Mouse (Mus musculus) CH12.LX (cell line): ENCODE results near the gene Fosl1. TPM values are rescaled to one million over a fixed set of nuclear protein-coding genes. Genes with fewer than 3 reads are reported as not detected.

Source experiments
- DNase-seq: peaks from one replicate; pipeline ENCODE4 v3.0.0-alpha.2; 2013; ENCODE audit errors: extremely low read depth
- H3K27ac ChIP-seq: 2 replicates; pipeline ENCODE4 v1.5.1; 2012; ENCODE audit warnings: low read depth, mild to moderate bottlenecking, control low read depth, moderate library complexity; ENCODE audit not compliant: insufficient read depth
- H3K27me3 ChIP-seq: replicated peaks from 2 replicates; pipeline ENCODE3; 2012; ENCODE audit warnings: inconsistent platforms
- H3K36me3 ChIP-seq, 2 experiments: replicated peaks in 1 of 2; 2 replicates each; pipeline versions ENCODE3 to v1.6.1; 2012; ENCODE audit warnings: inconsistent platforms in 1 of 2, low read length in 1 of 2, mild to moderate bottlenecking in 1 of 2, mixed read lengths in 1 of 2, moderate library complexity in 1 of 2; ENCODE audit not compliant: control insufficient read depth in 1 of 2, insufficient read depth in 1 of 2
- H3K4me1 ChIP-seq, 2 experiments: 2 replicates each; pipeline ENCODE4 v1.6.1; 2012; ENCODE audit warnings: inconsistent platforms in 1 of 2, moderate library complexity in 1 of 2; ENCODE audit not compliant: insufficient read depth in 2 of 2, control insufficient read depth in 1 of 2
- H3K4me2 ChIP-seq: 2 replicates; pipeline ENCODE4 v1.6.1; 2012; ENCODE audit warnings: low read depth, mild to moderate bottlenecking, control low read depth; ENCODE audit not compliant: poor library complexity, insufficient read depth, severe bottlenecking
- H3K4me3 ChIP-seq, 3 experiments: fragments of 150-350 bp in 1 of 3; sonication (generic) in 1 of 3; replicated peaks in 1 of 3; 2 replicates each; pipeline versions ENCODE3 to v1.5.1; 2011 to 2012; ENCODE audit warnings: low read depth in 2 of 3, low read length in 2 of 3, mild to moderate bottlenecking in 2 of 3, moderate library complexity in 2 of 3, control low read depth in 1 of 3, improper control_type of control experiment in 1 of 3, inconsistent platforms in 1 of 3, mixed read lengths in 1 of 3; ENCODE audit not compliant: poor library complexity in 1 of 3
- H3K79me2 ChIP-seq: replicated peaks from 2 replicates; pipeline ENCODE4 v1.6.1; 2012; ENCODE audit warnings: mild to moderate bottlenecking, moderate library complexity; ENCODE audit not compliant: control insufficient read depth, poor library complexity, insufficient read depth, severe bottlenecking; ENCODE audit errors: extremely low read depth
- H3K9ac ChIP-seq: 2 replicates; pipeline ENCODE4 v1.6.1; 2012; ENCODE audit warnings: low read depth, mild to moderate bottlenecking, control low read depth, moderate library complexity; ENCODE audit not compliant: insufficient read depth
- H3K9me3 ChIP-seq: replicated peaks from 2 replicates; pipeline ENCODE3; 2012; ENCODE audit warnings: low read length, inconsistent platforms, mixed read lengths
- BHLHE40 ChIP-seq: IDR thresholded peaks from 2 replicates; pipeline ENCODE4 v1.6.1; 2011; ENCODE audit warnings: mild to moderate bottlenecking, low read depth, low read length, improper control_type of control experiment
- CHD1 ChIP-seq: IDR thresholded peaks from 2 replicates; pipeline ENCODE4 v1.6.1; 2012; ENCODE audit warnings: low read depth, low read length, improper control_type of control experiment, inconsistent platforms
- CHD2 ChIP-seq: IDR thresholded peaks from 2 replicates; pipeline ENCODE4 v1.6.1; 2011; ENCODE audit warnings: low read length, improper control_type of control experiment
- CTCF ChIP-seq, 2 experiments: IDR thresholded peaks in 1 of 2; conservative IDR thresholded peaks in 1 of 2; 2 replicates each; pipeline ENCODE4 v1.5.1; 2011 to 2012; ENCODE audit warnings: low read depth in 2 of 2, low read length in 2 of 2, improper control_type of control experiment in 1 of 2, inconsistent platforms in 1 of 2, mild to moderate bottlenecking in 1 of 2, moderate library complexity in 1 of 2
- E2F4 ChIP-seq: IDR thresholded peaks from 2 replicates; pipeline ENCODE4 v1.6.1; 2011; ENCODE audit warnings: low read depth, low read length, improper control_type of control experiment; ENCODE audit not compliant: insufficient replicate concordance
- ELF1 ChIP-seq: IDR thresholded peaks from 2 replicates; pipeline ENCODE4 v1.6.1; 2014; ENCODE audit warnings: low read depth, mild to moderate bottlenecking, inconsistent platforms, low read length, improper control_type of control experiment
- EP300 ChIP-seq: IDR thresholded peaks from 2 replicates; pipeline ENCODE4 v1.6.1; 2011; ENCODE audit warnings: low read length, improper control_type of control experiment
- ETS1 ChIP-seq: conservative IDR thresholded peaks from 2 replicates; pipeline ENCODE4 v1.6.1; 2012; ENCODE audit warnings: low read depth, mild to moderate bottlenecking, inconsistent platforms, low read length, improper control_type of control experiment, moderate library complexity
- GABPA ChIP-seq: IDR thresholded peaks from 2 replicates; pipeline ENCODE4 v1.6.1; 2012; ENCODE audit warnings: low read depth, low read length, improper control_type of control experiment, inconsistent platforms; ENCODE audit not compliant: insufficient replicate concordance
- HCFC1 ChIP-seq: IDR thresholded peaks from 2 replicates; pipeline ENCODE4 v1.6.1; 2012; ENCODE audit warnings: low read depth, mild to moderate bottlenecking, inconsistent platforms, low read length, improper control_type of control experiment
- IRF4 ChIP-seq: IDR thresholded peaks from 2 replicates; pipeline ENCODE4 v1.6.1; 2014; ENCODE audit warnings: low read depth, mild to moderate bottlenecking, inconsistent platforms, low read length, improper control_type of control experiment
- JUN ChIP-seq: IDR thresholded peaks from 2 replicates; pipeline ENCODE4 v1.6.1; 2011; ENCODE audit warnings: low read depth, mild to moderate bottlenecking, low read length, improper control_type of control experiment, moderate library complexity; ENCODE audit not compliant: insufficient read depth
- JUND ChIP-seq: conservative IDR thresholded peaks from 2 replicates; pipeline ENCODE4 v1.6.1; 2011; ENCODE audit warnings: low read depth, low read length, improper control_type of control experiment
- KAT2A ChIP-seq: IDR thresholded peaks from 2 replicates; pipeline ENCODE4 v1.6.1; 2012; ENCODE audit warnings: low read length, improper control_type of control experiment, inconsistent platforms; ENCODE audit not compliant: insufficient replicate concordance
- MAFK ChIP-seq: IDR thresholded peaks from 2 replicates; pipeline ENCODE4 v1.6.1; 2011; ENCODE audit warnings: low read length, improper control_type of control experiment; ENCODE audit not compliant: insufficient replicate concordance
- MAX ChIP-seq: IDR thresholded peaks from 2 replicates; pipeline ENCODE4 v1.6.1; 2011; ENCODE audit warnings: low read length, improper control_type of control experiment
- MAZ ChIP-seq: IDR thresholded peaks from 2 replicates; pipeline ENCODE4 v1.6.1; 2012; ENCODE audit warnings: low read depth, mild to moderate bottlenecking, inconsistent platforms, low read length, improper control_type of control experiment, moderate library complexity
- MEF2A ChIP-seq: IDR thresholded peaks from 2 replicates; pipeline ENCODE4 v1.6.1; 2014; ENCODE audit warnings: low read depth, mild to moderate bottlenecking, inconsistent platforms, low read length, improper control_type of control experiment, borderline replicate concordance
- MXI1 ChIP-seq: IDR thresholded peaks from 2 replicates; pipeline ENCODE4 v1.6.1; 2011; ENCODE audit warnings: mild to moderate bottlenecking, low read depth, low read length, improper control_type of control experiment
- MYC ChIP-seq: IDR thresholded peaks from 2 replicates; pipeline ENCODE4 v1.6.1; 2011; ENCODE audit warnings: low read depth, mild to moderate bottlenecking, improper control_type of control experiment, low read length
- NELFE ChIP-seq: IDR thresholded peaks from 2 replicates; pipeline ENCODE4 v1.6.1; 2011; ENCODE audit warnings: low read depth, low read length, improper control_type of control experiment
- NRF1 ChIP-seq: IDR thresholded peaks from 2 replicates; pipeline ENCODE4 v1.6.1; 2014; ENCODE audit warnings: low read depth, mild to moderate bottlenecking, inconsistent platforms, low read length, improper control_type of control experiment, moderate library complexity
- PAX5 ChIP-seq: IDR thresholded peaks from 2 replicates; pipeline ENCODE4 v1.6.1; 2012; ENCODE audit warnings: low read length, inconsistent platforms, mixed read lengths
- POLR2A ChIP-seq: IDR thresholded peaks from 2 replicates; pipeline ENCODE4 v1.6.1; 2011; ENCODE audit warnings: low read depth, mild to moderate bottlenecking, improper control_type of control experiment, low read length
- POLR2AphosphoS2 ChIP-seq: IDR thresholded peaks from 2 replicates; pipeline ENCODE4 v1.6.1; 2011; ENCODE audit warnings: low read depth, low read length, improper control_type of control experiment
- RAD21 ChIP-seq: IDR thresholded peaks from 2 replicates; pipeline ENCODE4 v1.6.1; 2011; ENCODE audit warnings: low read depth, mild to moderate bottlenecking, low read length, improper control_type of control experiment, moderate library complexity
- RCOR1 ChIP-seq: conservative IDR thresholded peaks from 2 replicates; pipeline ENCODE4 v1.6.1; 2012; ENCODE audit warnings: low read depth, mild to moderate bottlenecking, inconsistent platforms, low read length, improper control_type of control experiment
- SIN3A ChIP-seq: IDR thresholded peaks from 2 replicates; pipeline ENCODE4 v1.6.1; 2012; ENCODE audit warnings: low read length, improper control_type of control experiment, inconsistent platforms
- SMC3 ChIP-seq: IDR thresholded peaks from 2 replicates; pipeline ENCODE4 v1.6.1; 2011; ENCODE audit warnings: low read depth, low read length, improper control_type of control experiment
- TBP ChIP-seq: conservative IDR thresholded peaks from 2 replicates; pipeline ENCODE4 v1.6.1; 2011; ENCODE audit warnings: low read depth, low read length, improper control_type of control experiment
- TCF12 ChIP-seq: IDR thresholded peaks from 2 replicates; pipeline ENCODE4 v1.6.1; 2014; ENCODE audit warnings: low read depth, mild to moderate bottlenecking, inconsistent platforms, low read length, improper control_type of control experiment
- UBTF ChIP-seq: IDR thresholded peaks from 2 replicates; pipeline ENCODE4 v1.6.1; 2012; ENCODE audit warnings: low read depth, mild to moderate bottlenecking, inconsistent platforms, low read length, improper control_type of control experiment, moderate library complexity
- USF1 ChIP-seq: IDR thresholded peaks from 2 replicates; pipeline ENCODE4 v1.6.1; 2014; ENCODE audit warnings: low read depth, mild to moderate bottlenecking, inconsistent platforms, low read length, improper control_type of control experiment
- USF2 ChIP-seq: conservative IDR thresholded peaks from 2 replicates; pipeline ENCODE4 v1.6.1; 2011; ENCODE audit warnings: low read depth, low read length, improper control_type of control experiment
- ZC3H11A ChIP-seq: IDR thresholded peaks from 2 replicates; pipeline ENCODE4 v1.6.1; 2012; ENCODE audit warnings: low read depth, mild to moderate bottlenecking, inconsistent platforms, low read length, improper control_type of control experiment
- ZKSCAN1 ChIP-seq: IDR thresholded peaks from 2 replicates; pipeline ENCODE4 v1.6.1; 2012; ENCODE audit warnings: low read depth, inconsistent platforms, low read length, improper control_type of control experiment, borderline replicate concordance
- ZMIZ1 ChIP-seq: IDR thresholded peaks from 2 replicates; pipeline ENCODE4 v1.6.1; 2012; ENCODE audit warnings: low read depth, mild to moderate bottlenecking, inconsistent platforms, low read length, improper control_type of control experiment
- ZNF384 ChIP-seq: IDR thresholded peaks from 2 replicates; pipeline ENCODE4 v1.6.1; 2012; ENCODE audit warnings: low read depth, low read length, improper control_type of control experiment, inconsistent platforms
- dilution Hi-C: fragments of 300-500 bp; cut with MboI; formaldehyde crosslinking; loops from 2 replicates; pipeline ENCODE4 v1.14.3; 2020; ENCODE audit warnings: low sequenced_read_pairs; ENCODE audit not compliant: extremely low pct_unique_long_range_greater_than_20kb, extremely low pct_ligation_motif_present
- in situ Hi-C: fragments of 300-500 bp; cut with MboI; formaldehyde crosslinking; loops from 3 replicates; pipeline ENCODE4 v1.14.3; 2019; ENCODE audit warnings: low sequenced_read_pairs, low pct_ligation_motif_present, low pct_unique_long_range_greater_than_20kb, mixed read lengths
- polyA plus RNA-seq: library from polyadenylated mRNA; unstranded; fragments of >175 nt; gene quantifications from 2 replicates; pipeline ENCODE4 v1.2.1, GENCODE M21; 2012; ENCODE audit warnings: low read depth; ENCODE audit not compliant: insufficient read length
- total RNA-seq, 2 experiments: library from RNA; depleted of rRNA; stranded (reverse); fragments of 300-350 nt in 1 of 2; fragments of >200 nt in 1 of 2; gene quantifications; 2 replicates each; pipeline ENCODE4 v1.2.3; 2012 to 2014

Gene Fosl1
- total and polyA plus RNA-seq, 3 experiments, result not detected

DNA sequence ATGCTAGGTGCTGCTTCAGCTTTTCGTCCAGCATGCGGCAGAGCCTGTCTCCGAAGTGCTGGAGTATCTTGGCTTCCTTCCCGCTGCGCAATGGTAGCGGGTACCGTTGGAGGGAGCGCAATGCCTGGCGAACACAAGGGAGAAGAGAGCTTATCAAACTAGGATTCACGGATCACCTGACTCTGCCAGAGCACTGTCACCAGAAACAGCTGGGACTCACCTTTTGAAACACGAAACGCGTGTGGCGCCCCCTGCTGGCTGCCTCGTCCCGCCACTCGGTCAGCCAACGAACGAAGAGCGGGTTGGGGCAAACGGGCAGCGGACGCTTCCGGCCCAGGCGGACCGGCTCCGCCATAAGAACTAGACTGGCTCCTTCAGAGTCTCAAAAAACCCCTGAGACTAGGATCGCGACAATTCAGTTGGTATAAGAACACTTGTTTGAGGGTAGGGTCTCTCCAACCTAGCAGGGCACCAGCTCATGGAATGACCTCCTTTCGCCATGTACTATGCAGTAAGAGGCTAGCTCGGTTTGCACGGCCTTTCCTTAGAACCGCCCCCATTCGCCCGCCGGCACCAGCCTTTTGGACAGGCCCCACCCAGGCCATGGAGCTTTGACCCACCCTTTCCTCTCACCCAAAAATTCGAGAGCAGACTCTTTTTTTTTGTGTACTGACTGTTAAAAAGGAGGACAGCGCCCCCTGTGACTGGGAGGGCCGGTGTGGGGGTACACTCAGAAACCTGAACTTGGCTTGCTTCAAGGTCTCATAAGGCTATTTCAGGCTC is 40.6 kb downstream of the Fosl1 start, which contains the start of gene Mus81:
TSS of gene Mus81 (minus strand) at position 635 of the 783 bp plus-strand sequence.
- Histone ChIP-seq H3K9ac (peak within 1 kb of the TSS; percentile 65), H3K79me2 (peaks cover 16% of the 10 kb centered on the region), H3K36me3 (peaks cover 34 to 48% of the 10 kb centered on the region in 2 experiments), H3K4me2 (peak within 1 kb of the TSS; percentile 81), H3K4me1 (peaks cover 2 to 31% of the 10 kb centered on the region in 2 experiments; a peak in 3 of 4 replicates), H3K9me3 (no peaks in the 10 kb centered on the region), H3K27me3 (no peaks in the 10 kb centered on the region), H3K27ac (peak within 1 kb of the TSS; percentile 78), H3K4me3 (peak within 1 kb of the TSS; percentile 71 to 78 (median 75))
- peak; percentile 97 for DNase-seq
- dilution Hi-C loops, result no loop called here
- in situ Hi-C loops, result no loop called here
- no peak for TF ChIP-seq USF2
- TF ChIP-seq POLR2A, result peak; percentile 92
- peak; percentile 76 for TF ChIP-seq SMC3
- no peak for TF ChIP-seq JUN
- 0 out of 2 replicates have a peak, but pooled peaks have one; percentile 59 for TF ChIP-seq CHD1
- TF ChIP-seq EP300, result 0 out of 2 replicates have a peak, but pooled peaks have one; percentile 14
- TF ChIP-seq ZMIZ1, result peak; percentile 96
- peak; percentile 96 for TF ChIP-seq NELFE
- no peak for TF ChIP-seq ZKSCAN1
- 0 out of 2 replicates have a peak, but pooled peaks have one; percentile 38 for TF ChIP-seq TBP
- 0 out of 2 replicates have a peak, but pooled peaks have one; percentile 49 for TF ChIP-seq JUND
- TF ChIP-seq USF1, result peak; percentile 38; the same call in 1 of the 2 replicates
- TF ChIP-seq TCF12, result peak; percentile 80
- no peak; the same call in 1 of the 2 replicates for TF ChIP-seq RCOR1
- peak; percentile 75 for TF ChIP-seq KAT2A
- TF ChIP-seq MEF2A, result peak; percentile 75
- TF ChIP-seq CHD2, result peak; percentile 70
- peak; percentile 42; the same call in 1 of the 2 replicates for TF ChIP-seq ETS1
- TF ChIP-seq RAD21, result peak; percentile 50
- no peak for TF ChIP-seq PAX5
- peak; percentile 86 for TF ChIP-seq MAZ
- TF ChIP-seq HCFC1, result peak; percentile 84
- TF ChIP-seq CTCF (conservative IDR thresholded peaks at IDR 0.05 in 1 of 2, IDR thresholded peaks at IDR 0.05 in 1 of 2; ENCODE audit: low read depth in 2 of 2, low read length in 2 of 2), result peak; percentile 61 to 86; a peak in 3 of 4 replicates
- 0 out of 2 replicates have a peak, but pooled peaks have one; percentile 67 for TF ChIP-seq E2F4
- TF ChIP-seq MAX, result peak; percentile 85
- peak; percentile 31; the same call in 1 of the 2 replicates for TF ChIP-seq MYC
- peak; percentile 54 for TF ChIP-seq BHLHE40
- peak; percentile 85; the same call in 1 of the 2 replicates for TF ChIP-seq MXI1
- no peak; the same call in 1 of the 2 replicates for TF ChIP-seq MAFK
- no peak for TF ChIP-seq ZC3H11A
- TF ChIP-seq UBTF, result peak; percentile 61; the same call in 1 of the 2 replicates
- peak; percentile 80 for TF ChIP-seq GABPA
- TF ChIP-seq ELF1, result peak; percentile 74
- TF ChIP-seq POLR2AphosphoS2, result peak; percentile 90
- TF ChIP-seq SIN3A, result peak; percentile 100
- peak; percentile 93 for TF ChIP-seq ZNF384
- no peak; the same call in 1 of the 2 replicates for TF ChIP-seq IRF4
- no peak for TF ChIP-seq NRF1
